ENCODE assay signal across 18 mouse cellular contexts in the genomic region with DNA sequence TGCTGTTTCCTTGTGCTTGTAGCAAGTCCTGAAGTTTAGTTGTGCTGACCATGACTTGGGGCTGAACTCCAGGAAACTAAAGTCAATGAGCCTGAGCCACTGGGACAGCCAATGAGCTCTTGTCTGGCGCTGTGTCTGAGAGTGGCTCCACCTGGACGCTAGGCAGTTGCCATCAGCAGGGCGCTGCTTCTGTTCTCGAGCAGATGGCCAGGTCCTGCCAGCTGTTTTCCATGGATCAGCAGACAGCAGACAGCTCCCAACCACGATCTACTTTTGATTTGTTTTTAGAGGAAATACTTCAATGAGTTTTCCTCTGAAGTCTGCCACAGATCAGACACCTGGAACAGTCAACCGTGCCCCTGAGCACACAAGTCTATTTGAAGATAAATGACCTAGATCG. TPM values are rescaled to one million over a fixed set of nuclear protein-coding genes. Genes with fewer than 3 reads are reported as not detected.
DNase-seq lines count a peak whose midpoint lies in the region; ATAC-seq and TF ChIP-seq lines count a peak whose summit lies in the region.
"Had no signal": no experiment of that assay in that cellular context is flagged by ENCODE, and none has a peak within 500 bp of the region (broad histone marks: within the 10 kb centered on the region; RNA-seq: fewer than 3 reads in every experiment).

No protein-coding gene starts in this region.

- no peak overlapping the region for H3K9ac ChIP-seq in CH12.LX (ENCODE audit: insufficient read depth, low read depth)
- H3K9ac ChIP-seq in heart, adult 2 months (ENCODE audit: low read depth, low read length) = no peak overlapping the region
- H3K9ac ChIP-seq: forebrain, embryonic 13.5 days; limb, embryonic 12.5 days; liver, embryonic 12.5 days; midbrain, embryonic 12.5 days; neural tube, embryonic 12.5 days had no signal

- no peak for TF ChIP-seq CTCF in CH12.LX (conservative IDR thresholded peaks at IDR 0.05 in 1 of 2, IDR thresholded peaks at IDR 0.05 in 1 of 2; ENCODE audit: low read depth in 2 of 2, low read length in 2 of 2)
- TF ChIP-seq CTCF in heart, adult 2 months (IDR thresholded peaks at IDR 0.05) = no peak

- peaks cover 6 to 39% of the 10 kb centered on the region in 2 experiments; a peak in 3 of 4 replicates for H3K4me1 ChIP-seq in CH12.LX (ENCODE audit: control insufficient read depth in 1 of 2, insufficient read depth in 2 of 2)
- no peaks in the 10 kb centered on the region for H3K4me1 ChIP-seq in heart, adult 2 months (ENCODE audit: control insufficient read depth, insufficient read depth, low read length)
- H3K4me1 ChIP-seq: forebrain, embryonic 13.5 days; limb, embryonic 12.5 days had no signal

- H3K36me3 ChIP-seq in CH12.LX (replicated peaks in 1 of 2; ENCODE audit: control insufficient read depth in 1 of 2, insufficient read depth in 1 of 2, low read length in 1 of 2) = peaks cover 70 to 91% of the 10 kb centered on the region in 2 experiments
- H3K36me3 ChIP-seq in heart, adult 2 months (ENCODE audit: control insufficient read depth, insufficient read depth, low read length) = no peaks in the 10 kb centered on the region

- no peak overlapping the region for H3K27ac ChIP-seq in CH12.LX (ENCODE audit: insufficient read depth, low read depth)
- no peak overlapping the region for H3K27ac ChIP-seq in heart, adult 2 months
- H3K27ac ChIP-seq: forebrain, embryonic 13.5 days; hindbrain, embryonic 10.5 days; hindbrain, postnatal 0 days; limb, embryonic 12.5 days; liver, embryonic 12.5 days; midbrain, embryonic 12.5 days; neural tube, embryonic 12.5 days had no signal

- dilution Hi-C loops in CH12.LX (cut with MboI; ENCODE audit: extremely low pct_ligation_motif_present, extremely low pct_unique_long_range_greater_than_20kb, low sequenced_read_pairs) = no loop called here

- TF ChIP-seq POLR2A in CH12.LX (IDR thresholded peaks at IDR 0.05; ENCODE audit: low read depth, low read length) = no peak
- no peak for TF ChIP-seq POLR2A in heart, adult 2 months (IDR thresholded peaks at IDR 0.05; ENCODE audit: insufficient read depth, low read depth, low read length)

- no peaks in the 10 kb centered on the region for H3K79me2 ChIP-seq in CH12.LX (replicated peaks; ENCODE audit: control insufficient read depth, extremely low read depth, insufficient read depth, poor library complexity, severe bottlenecking)
- H3K79me2 ChIP-seq in heart, adult 2 months (replicated peaks; ENCODE audit: control insufficient read depth, insufficient read depth, low read length) = no peaks in the 10 kb centered on the region

- no peaks in the 10 kb centered on the region for H3K9me3 ChIP-seq in CH12.LX (replicated peaks; ENCODE audit: low read length)
- H3K9me3 ChIP-seq: forebrain, embryonic 13.5 days; hindbrain, embryonic 10.5 days; limb, embryonic 12.5 days; liver, embryonic 12.5 days; midbrain, embryonic 12.5 days; neural tube, embryonic 12.5 days had no signal

- TF ChIP-seq RAD21 in CH12.LX (IDR thresholded peaks at IDR 0.05; ENCODE audit: low read depth, low read length) = no peak

- 72% methylated on average over 7 of the region's 7 CpGs for WGBS in heart, adult 2 months

- intact Hi-C loops in heart, adult 2 months (cut with DNase I) = no loop called here

- no peak overlapping the region for H3K4me2 ChIP-seq in CH12.LX (ENCODE audit: insufficient read depth, low read depth, poor library complexity, severe bottlenecking)
- H3K4me2 ChIP-seq: forebrain, embryonic 13.5 days; limb, embryonic 12.5 days; liver, embryonic 12.5 days; midbrain, embryonic 12.5 days; neural tube, embryonic 12.5 days had no signal

- ATAC-seq in megakaryocyte, adult 5-6 weeks (ENCODE audit: poor library complexity, severe bottlenecking) = no peak
- ATAC-seq: forebrain, embryonic 13.5 days; hindbrain, postnatal 0 days; liver, embryonic 12.5 days had no signal

- H3K4me3 ChIP-seq in CH12.LX (replicated peaks in 1 of 3; ENCODE audit: low read depth in 2 of 3, low read length in 2 of 3, poor library complexity in 1 of 3) = no peak overlapping the region
- no peak overlapping the region for H3K4me3 ChIP-seq in heart, adult 2 months
- H3K4me3 ChIP-seq: forebrain, embryonic 13.5 days; hindbrain, embryonic 10.5 days; limb, embryonic 12.5 days; liver, embryonic 12.5 days; midbrain, embryonic 12.5 days; neural tube, embryonic 12.5 days had no signal

- peak; percentile 44 to 63 for DNase-seq in kidney, postnatal 4 days
- no peak for DNase-seq in kidney, postnatal 14 days
- peak; percentile 47 for DNase-seq in CH12.LX (ENCODE audit: extremely low read depth)
- peak; percentile 18 for DNase-seq in brain, adult 2 months (ENCODE audit: low read depth, low spot score)
- peak; percentile 70 for DNase-seq in lung, postnatal 10 days
- no peak for DNase-seq in heart, adult 2 months
- DNase-seq: adrenal gland, adult 2 months; cerebellum, adult 9-11 months; gastrocnemius, postnatal 25 days; right cerebral cortex, adult 18-20 months had no signal

- no peak for TF ChIP-seq EP300 in CH12.LX (IDR thresholded peaks at IDR 0.05; ENCODE audit: low read length)
- TF ChIP-seq EP300 in heart, adult 2 months (IDR thresholded peaks at IDR 0.05; ENCODE audit: insufficient read depth, low read depth, low read length) = no peak

- in situ Hi-C loops in CH12.LX (cut with MboI; ENCODE audit: low pct_ligation_motif_present, low pct_unique_long_range_greater_than_20kb, low sequenced_read_pairs) = no loop called here

- H3K27me3 ChIP-seq in CH12.LX (replicated peaks) = no peaks in the 10 kb centered on the region
- no peaks in the 10 kb centered on the region for H3K27me3 ChIP-seq in heart, adult 2 months (ENCODE audit: control insufficient read depth, insufficient read depth, low read length)
- H3K27me3 ChIP-seq: forebrain, embryonic 13.5 days; limb, embryonic 12.5 days; liver, embryonic 12.5 days; midbrain, embryonic 12.5 days; neural tube, embryonic 12.5 days had no signal

TF ChIP-seq in CH12.LX, 34 proteins besides CTCF, POLR2A, EP300 and RAD21:
- TF ChIP-seq TCF12 (IDR thresholded peaks at IDR 0.05; ENCODE audit: low read depth, low read length) (peak; percentile 53; the same call in 1 of the 2 replicates), MAFK (IDR thresholded peaks at IDR 0.05; ENCODE audit: insufficient replicate concordance, low read length) (no peak), CHD2 (IDR thresholded peaks at IDR 0.05; ENCODE audit: low read length) (no peak), SIN3A (IDR thresholded peaks at IDR 0.05; ENCODE audit: low read length) (0 out of 2 replicates have a peak, but pooled peaks have one; percentile 22)
TF ChIP-seq in CH12.LX: peak in this region for 2.

RNA-seq across cellular contexts. Expression of a gene that starts 14.4 kb away (rescaled TPM):
- 146 and 169 TPM in 2 replicates for total RNA-seq in CH12.LX (2012; rRNA removed)
- total RNA-seq in CH12.LX (2014; rRNA removed) = 245 and 260 TPM in 2 replicates
- polyA plus RNA-seq in CH12.LX (2012; ENCODE audit: insufficient read length, low read depth) = 147 and 155 TPM in 2 replicates
- 100 to 1,000 TPM in 1 of 2 experiments, 10 to 100 TPM in 1; 88.9 to 107 TPM for total RNA-seq in heart, adult 2 months (2021)
- polyA plus RNA-seq in heart, adult 2 months (2012; rRNA removed) = 48.7 and 77.2 TPM in 2 replicates
- 107 and 129 TPM in 2 replicates for total RNA-seq in megakaryocyte, adult 5-6 weeks (2015)
- 102 and 112 TPM in 2 replicates for total RNA-seq in megakaryocyte, adult 5-6 weeks (2017)

RNA-seq across cellular contexts. Expression of a gene that starts 48.6 kb away (rescaled TPM):
- total RNA-seq in CH12.LX (2012; rRNA removed) = 55.5 and 63.6 TPM in 2 replicates
- total RNA-seq in CH12.LX (2014; rRNA removed) = 53.5 and 66.4 TPM in 2 replicates
- polyA plus RNA-seq in CH12.LX (2012; ENCODE audit: insufficient read length, low read depth) = 62.8 and 81.7 TPM in 2 replicates
- total RNA-seq in heart, adult 2 months (2021) = 1 to 10 TPM; 5.0 to 6.9 TPM
- 4.0 and 5.2 TPM in 2 replicates for polyA plus RNA-seq in heart, adult 2 months (2012; rRNA removed)
- total RNA-seq in megakaryocyte, adult 5-6 weeks (2015) = 74.2 and 74.8 TPM in 2 replicates
- total RNA-seq in megakaryocyte, adult 5-6 weeks (2017) = 95.7 and 112 TPM in 2 replicates

Comparison
In these comparisons a context has a peak if more than half of its experiments do, and no peak if none do; other contexts are left out.
1. DNase-seq: peak in kidney, postnatal 4 days (2 of 2), CH12.LX (single experiment), brain, adult 2 months (single experiment) and lung, postnatal 10 days (single experiment); none in kidney, postnatal 14 days (single experiment) and heart, adult 2 months (0 of 2).
2. RNA of a gene that starts 48.6 kb away (total RNA-seq): 74.2 to 112 TPM in megakaryocyte, adult 5-6 weeks and 53.5 to 66.4 TPM in CH12.LX; 5.0 to 6.9 TPM in heart, adult 2 months; every median in the first group is over 4 times any median in the second.